Mouse (Mus musculus): ENCODE measurements around the gene Zfp160. TPM values are rescaled to one million over a fixed set of nuclear protein-coding genes. Genes with fewer than 3 reads are reported as not detected.

Gene Zfp160
- total RNA-seq, 2 experiments from 2014 or later, result 14.5 to 16.9 TPM

Other genes starting within 250 kb of the Zfp160 start
- not detected for gene Vmn1r228, start 222.7 kb upstream of the Zfp160 start, total RNA-seq (2021)
- not detected for gene Vmn1r229, start 197.3 kb upstream of the Zfp160 start, total RNA-seq (2021)
- gene Vmn1r230, start 168.5 kb upstream of the Zfp160 start, total RNA-seq (2021), result not detected
- gene Vmn1r231, start 103.8 kb upstream of the Zfp160 start, total RNA-seq (2021), result not detected
- gene Vmn1r232, start 89.2 kb upstream of the Zfp160 start, total RNA-seq (2021), result not detected
- gene Ppp2r1a, start 63.6 kb upstream of the Zfp160 start, total RNA-seq (2021), result 100 to 1,000 TPM; 222 to 330 TPM
- not detected for gene Vmn1r233, start 12.4 kb upstream of the Zfp160 start, total RNA-seq (2021)
- not detected for gene Vmn1r234, start 217.2 kb downstream of the Zfp160 start, total RNA-seq (2021)
- not detected for gene Vmn1r235, start 247.5 kb downstream of the Zfp160 start, total RNA-seq (2021)

Measured in adrenal gland, adult 18-20 months (tissue).